In the genomic region with DNA sequence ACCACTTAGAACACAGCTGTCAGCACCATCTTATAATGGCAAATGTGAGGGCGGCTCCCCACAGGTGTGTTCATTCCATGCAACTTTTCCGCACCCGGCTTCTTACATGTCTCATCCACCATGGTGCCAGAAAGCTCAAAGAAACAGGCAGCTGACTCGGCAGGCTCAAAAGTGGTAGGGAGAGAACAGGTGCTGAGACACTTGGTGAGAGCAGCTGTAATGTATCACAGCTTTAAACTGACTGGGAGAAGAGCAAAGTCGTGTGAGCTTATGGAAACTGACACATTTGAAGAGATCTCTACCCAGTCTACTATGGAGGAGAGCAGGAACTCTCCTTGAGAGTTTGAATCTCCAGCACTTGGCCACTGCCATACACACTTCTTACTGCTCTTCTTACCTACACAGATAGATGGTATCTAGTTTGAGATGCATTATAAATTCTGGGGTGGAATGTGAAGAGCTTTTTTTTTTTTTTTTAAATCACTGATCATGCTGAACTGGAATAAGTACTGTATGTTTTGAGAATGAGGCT, we compare ENCODE assay signal across 20 mouse cellular contexts.
A peak's percentile ranks its signal among the peaks of the same experiment; 100 is the strongest.
DNase-seq lines count a peak whose midpoint lies in the region; ATAC-seq and TF ChIP-seq lines count a peak whose summit lies in the region.
"Had no signal": no experiment of that assay in that cellular context is flagged by ENCODE, and none has a peak within 500 bp of the region (broad histone marks: within the 10 kb centered on the region; RNA-seq: fewer than 3 reads in every experiment).

No protein-coding gene starts in this region.

- no peaks in the 10 kb centered on the region for H3K27me3 ChIP-seq in forebrain, embryonic 14.5 days (replicated peaks; ENCODE audit: control insufficient read depth, insufficient read depth, low read length)
- H3K27me3 ChIP-seq in myocyte (ENCODE audit: control insufficient read depth, insufficient read depth, insufficient read length) = no peaks in the 10 kb centered on the region
- H3K27me3 ChIP-seq: heart, embryonic 12.5 days; megakaryocyte, embryonic 14.5 days had no signal

- no peak overlapping the region for H3K4me3 ChIP-seq in forebrain, embryonic 14.5 days (ENCODE audit: low read depth, low read length)
- H3K4me3 ChIP-seq in myocyte = no peak overlapping the region
- H3K4me3 ChIP-seq: heart, embryonic 12.5 days; limb, embryonic 10.5 days; megakaryocyte, embryonic 14.5 days had no signal

- H3K9ac ChIP-seq in forebrain, embryonic 14.5 days (ENCODE audit: low read length) = no peak overlapping the region
- H3K9ac ChIP-seq: heart, embryonic 12.5 days had no signal

- no peaks in the 10 kb centered on the region for H3K36me3 ChIP-seq in forebrain, embryonic 14.5 days (ENCODE audit: control insufficient read depth, insufficient read depth, low read length)
- no peaks in the 10 kb centered on the region for H3K36me3 ChIP-seq in myocyte (ENCODE audit: control insufficient read depth, insufficient read depth)
- H3K36me3 ChIP-seq: heart, embryonic 12.5 days; limb, embryonic 10.5 days had no signal

- peak; percentile 62; the same call in 1 of the 2 replicates for ATAC-seq in forebrain, embryonic 14.5 days

- H3K79me2 ChIP-seq in myocyte (ENCODE audit: control insufficient read depth, insufficient read depth) = no peaks in the 10 kb centered on the region

- H3K4me1 ChIP-seq in forebrain, embryonic 14.5 days (ENCODE audit: control insufficient read depth, insufficient read depth, low read length) = peaks cover 3% of the 10 kb centered on the region; the same call in 1 of the 2 replicates
- H3K4me1 ChIP-seq: heart, embryonic 12.5 days; limb, embryonic 10.5 days; megakaryocyte, embryonic 14.5 days had no signal

- 74% methylated on average over 5 of the region's 5 CpGs for WGBS in forebrain, embryonic 14.5 days

- H3K4me2 ChIP-seq in forebrain, embryonic 14.5 days (ENCODE audit: low read length) = no peak overlapping the region
- no peak overlapping the region for H3K4me2 ChIP-seq in myocyte (ENCODE audit: low read depth)
- H3K4me2 ChIP-seq: heart, embryonic 12.5 days had no signal

- H3ac ChIP-seq in myocyte (ENCODE audit: control insufficient read depth, insufficient read length) = no peak overlapping the region

- no peak for TF ChIP-seq POLR2A in myocyte (IDR thresholded peaks at IDR 0.05; ENCODE audit: insufficient read length, low read depth)

- H3K27ac ChIP-seq in forebrain, embryonic 14.5 days (ENCODE audit: low read depth, low read length) = peak overlapping the region; percentile 73; the same call in 1 of the 2 replicates
- H3K27ac ChIP-seq: limb, embryonic 10.5 days had no signal

- peak; percentile 6 for DNase-seq in layer of hippocampus, adult 9-11 months
- no peak for DNase-seq in layer of hippocampus, adult 8-10 months (ENCODE audit: low spot score in 2 of 2)
- DNase-seq in right cerebral cortex, postnatal 25 days = peak; percentile 5
- DNase-seq in right cerebral cortex, postnatal 14 days = no peak
- DNase-seq in forebrain, embryonic 14.5 days (ENCODE audit: low spot score) = peak; percentile 56
- DNase-seq in cerebellum, postnatal 25 days = no peak
- no peak for DNase-seq in lung, postnatal 36 days
- DNase-seq: cerebellum, adult 11 months; cerebellum, postnatal 10 days; heart, adult 11 months; heart, postnatal 14 days; kidney, adult 11 months; lung, adult 18-20 months; lung, postnatal 14 days; spleen, adult 18-20 months; thymus, postnatal 4 days had no signal

- H3K9me3 ChIP-seq in forebrain, embryonic 14.5 days (replicated peaks; ENCODE audit: control insufficient read depth, low read length) = no peaks in the 10 kb centered on the region
- H3K9me3 ChIP-seq: heart, embryonic 12.5 days; limb, embryonic 10.5 days had no signal

TF ChIP-seq in myocyte, 11 proteins besides CTCF, POLR2A, EP300 and RAD21:
- TF ChIP-seq TCF3 (IDR thresholded peaks at IDR 0.05; ENCODE audit: insufficient read length, low read depth) (peak; percentile 52), MAX (IDR thresholded peaks at IDR 0.05; ENCODE audit: low read depth) (no peak), POLR2AphosphoS2 (IDR thresholded peaks at IDR 0.05; ENCODE audit: insufficient read length, low read depth) (no peak), TCF12 (IDR thresholded peaks at IDR 0.05; ENCODE audit: insufficient read depth, poor library complexity, severe bottlenecking) (peak; percentile 25), MYOD1 (IDR thresholded peaks at IDR 0.05; ENCODE audit: control insufficient read depth in 1 of 3, insufficient read length in 2 of 3, low read depth in 2 of 3) (peak in 2 of 3 experiments; percentile 73 to 76), MYOG (IDR thresholded peaks at IDR 0.05; ENCODE audit: control insufficient read depth in 1 of 3, insufficient read depth in 1 of 3, insufficient read length in 2 of 3, low read depth in 2 of 3) (peak in 2 of 3 experiments; percentile 63 to 77)

Comparison
In these comparisons a context has a peak if more than half of its experiments do, and no peak if none do; other contexts are left out.
1. DNase-seq: peak in layer of hippocampus, adult 9-11 months (single experiment), right cerebral cortex, postnatal 25 days (single experiment) and forebrain, embryonic 14.5 days (single experiment); none in layer of hippocampus, adult 8-10 months (0 of 2), right cerebral cortex, postnatal 14 days (single experiment), cerebellum, postnatal 25 days (0 of 2) and lung, postnatal 36 days (single experiment).